Mouse (Mus musculus): ENCODE measurements around the gene Dglucy.

GRCm38 (mm10) chr12:100778276-100778933 is 452 bp upstream of the Dglucy start:
- TF ChIP-seq GATA1 (IDR thresholded peaks at IDR 0.05; ENCODE audit: low read length): no peak
- no peak for TF ChIP-seq TAL1 (IDR thresholded peaks at IDR 0.05; ENCODE audit: low read length)

Measured in erythroblast, embryonic 14.5 days (primary cell).